Mouse (Mus musculus) adrenal gland, adult (tissue): Measurements from ENCODE around the gene Mxra7.

Experiments used
- DNase-seq, 2 experiments: peaks; one replicate each; pipeline ENCODE4 v3.0.0; 2022 to 2023; ENCODE audit warnings: low spot score in 1 of 2; ENCODE audit not compliant: inconsistent age in 2 of 2

The Mxra7 gene

GRCm38 (mm10) chr11:116827534-116828165 is at the start of gene Mxra7:
TSS of gene Mxra7 (minus strand) at chr11:116828046.
- peak; percentile 90 to 95 for DNase-seq

GRCm38 (mm10) chr11:116873987-116874386 is 46.1 kb upstream of the Mxra7 start:
- DNase-seq = no peak

- no peak for DNase-seq
Measured at GRCm38 (mm10) chr11:116871538-116871937, 43.7 kb upstream of the Mxra7 start.

GRCm38 (mm10) chr11:116869641-116870040 is 41.8 kb upstream of the Mxra7 start:
- DNase-seq = no peak

- DNase-seq = no peak
Measured at GRCm38 (mm10) chr11:116869223-116869622, 41.4 kb upstream of the Mxra7 start.

- peak; percentile 25 to 63 for DNase-seq
Measured at GRCm38 (mm10) chr11:116868129-116868528, 40.3 kb upstream of the Mxra7 start.

- no peak for DNase-seq
Measured at GRCm38 (mm10) chr11:116865945-116866585, 38.2 kb upstream of the Mxra7 start.

- peak; percentile 41 to 67 for DNase-seq
Measured at GRCm38 (mm10) chr11:116864444-116864843, 36.6 kb upstream of the Mxra7 start.

- no peak for DNase-seq
Measured at GRCm38 (mm10) chr11:116857183-116857850, 29.5 kb upstream of the Mxra7 start.

- DNase-seq = no peak
Measured at GRCm38 (mm10) chr11:116854279-116854678, 26.4 kb upstream of the Mxra7 start.

- peak; percentile 98 to 100 for DNase-seq
Measured at GRCm38 (mm10) chr11:116853512-116853928, 25.7 kb upstream of the Mxra7 start.

- DNase-seq = peak; percentile 97 to 99
Measured at GRCm38 (mm10) chr11:116852891-116853511, 25.2 kb upstream of the Mxra7 start, which contains the start of gene Srsf2. TSS of gene Srsf2 (minus strand) at chr11:116853094.

GRCm38 (mm10) chr11:116852291-116852890 is 24.5 kb upstream of the Mxra7 start, which contains the start of gene Mfsd11:
TSS of gene Mfsd11 (plus strand) at chr11:116852440.
- peak; percentile 89 to 94 for DNase-seq

GRCm38 (mm10) chr11:116851576-116852290 is 23.9 kb upstream of the Mxra7 start:
- peak in 1 of 2 experiments; percentile 63 for DNase-seq

GRCm38 (mm10) chr11:116850833-116851477 is 23.1 kb upstream of the Mxra7 start:
- peak in 1 of 2 experiments; percentile 46 for DNase-seq

- DNase-seq = peak in 1 of 2 experiments; percentile 32
Measured at GRCm38 (mm10) chr11:116850085-116850484, 22.2 kb upstream of the Mxra7 start.

GRCm38 (mm10) chr11:116849587-116849986 is 21.7 kb upstream of the Mxra7 start:
- DNase-seq = no peak

- peak in 1 of 2 experiments; percentile 41 for DNase-seq
Measured at GRCm38 (mm10) chr11:116848877-116849178, 21.0 kb upstream of the Mxra7 start.

- no peak for DNase-seq
Measured at GRCm38 (mm10) chr11:116848086-116848876, 20.4 kb upstream of the Mxra7 start.
